Comparison of ENCODE assay signal across 8 mouse cellular contexts in the genomic region with DNA sequence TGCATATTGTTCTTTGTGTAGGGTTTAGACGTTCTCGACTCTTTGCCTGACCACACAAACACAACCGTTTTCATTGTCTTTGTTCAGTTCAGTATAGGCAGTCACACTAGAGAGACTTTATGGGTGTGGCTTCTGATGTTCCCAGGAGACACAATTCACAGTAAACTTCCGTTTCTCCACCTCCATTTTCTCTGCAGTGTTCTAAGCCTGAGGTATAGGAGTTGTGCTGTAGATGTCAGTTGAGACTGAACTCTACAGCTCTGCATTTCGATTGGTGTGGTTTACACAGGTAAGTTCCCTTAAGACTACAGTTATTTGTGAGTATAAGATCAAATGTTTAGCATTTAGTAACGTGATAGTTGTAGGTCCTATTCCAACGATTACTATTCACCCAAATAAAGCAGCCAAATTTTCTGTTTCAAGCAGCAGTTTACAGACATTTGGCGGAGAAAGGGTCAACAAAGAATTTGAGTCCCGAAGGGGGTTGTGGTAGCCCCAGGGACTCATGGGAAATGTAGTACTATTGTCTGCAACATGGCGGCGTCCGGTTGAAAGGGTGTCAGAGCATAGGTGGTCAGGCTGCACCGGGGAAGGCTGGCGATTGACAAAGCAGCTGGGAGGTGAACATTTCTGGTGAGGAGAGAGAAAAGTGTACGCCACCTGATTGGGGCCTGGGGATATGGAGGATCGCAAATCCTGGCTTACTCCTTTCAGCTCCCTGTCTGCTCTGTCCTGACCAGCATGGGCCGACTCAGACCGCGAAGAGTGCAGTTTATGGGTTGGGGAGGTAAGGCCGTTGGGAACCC. TPM values are rescaled to one million over a fixed set of nuclear protein-coding genes. Genes with fewer than 3 reads are reported as not detected.
A peak's percentile ranks its signal among the peaks of the same experiment; 100 is the strongest.
DNase-seq lines count a peak whose midpoint lies in the region; ATAC-seq lines count a peak whose summit lies in the region.

A gene (plus strand): TSS at position 179 of the 806 bp plus-strand sequence.

- peak; percentile 89 for DNase-seq in adipocyte (ENCODE audit: low spot score)
- peak; percentile 93 for DNase-seq in embryo, embryonic 10.5 days (ENCODE audit: low spot score)
- peak; percentile 64 for DNase-seq in gastrocnemius, postnatal 14 days
- peak; percentile 77 to 84 for DNase-seq in left cerebral cortex, postnatal 10 days (ENCODE audit: extremely low spot score in 1 of 2, low spot score in 2 of 2)
- DNase-seq in right cerebral cortex, postnatal 25 days = peak; percentile 87
- peak; percentile 87 for DNase-seq in yolk sac, embryonic 10.5 days (ENCODE audit: low spot score)

- ATAC-seq in inflammation-experienced regulatory T-cells, adult 6 months = peak; percentile 94
- ATAC-seq in megakaryocyte-erythroid progenitor cell, adult 5-6 weeks (replicated peaks; ENCODE audit: low FRiP score, low TSS enrichment, poor library complexity, severe bottlenecking) = peak; percentile 96

- intact Hi-C loops in gastrocnemius, postnatal 14 days (cut with DNase I; ENCODE audit: low total_unique reads) = no loop called here
- intact Hi-C loops in left cerebral cortex, postnatal 10 days (cut with DNase I) = no loop called here

RNA-seq across cellular contexts. Expression of the gene that starts here (rescaled TPM):
- total RNA-seq in gastrocnemius, postnatal 14 days (2021) = 10 to 100 TPM; 13.9 to 16.4 TPM
- 10 to 100 TPM; 23.7 to 26.1 (median 24.9) TPM for polyA plus RNA-seq in inflammation-experienced regulatory T-cells, adult 6 months (2017; shearing (Covaris generic))
- 10 to 100 TPM; 45.6 to 47.5 TPM for total RNA-seq in left cerebral cortex, postnatal 10 days (2021)
- total RNA-seq in megakaryocyte-erythroid progenitor cell, adult 5-6 weeks (2014; fragmentation: Nextera tagmentation) = 38.6 and 42.1 TPM in 2 replicates
- total RNA-seq in megakaryocyte-erythroid progenitor cell, adult 5-6 weeks (2017) = 52.1 and 60.7 TPM in 2 replicates

Comparison
In these comparisons a context has a peak if more than half of its experiments do, and no peak if none do; other contexts are left out.
1. Peak in every context shown above with its lines: DNase-seq and ATAC-seq.